Mouse (Mus musculus): ENCODE results near the gene Slc35f5. TPM values are rescaled to one million over a fixed set of nuclear protein-coding genes. Genes with fewer than 3 reads are reported as not detected.
"Not testable (repeated sequence)": the region's sequence is repeated elsewhere in the genome, so short reads cannot be mapped to it uniquely, and the experiment has no call there.

Slc35f5 gene
- polyA plus RNA-seq, 2 experiments: 45.6 to 60.4 TPM

- ATAC-seq (ENCODE audit: low FRiP score, low read depth): 0 out of 2 replicates have a peak, but pooled peaks have one; percentile 41
- H3K9ac ChIP-seq (ENCODE audit: low read depth, low read length, severe bottlenecking): no peak overlapping the region
- no peaks in the 10 kb centered on the region for H3K27me3 ChIP-seq (ENCODE audit: control insufficient read depth, insufficient read depth, low read length)
- H3K36me3 ChIP-seq (ENCODE audit: control insufficient read depth, insufficient read depth, low read length): no peaks in the 10 kb centered on the region
- no peak overlapping the region for H3K27ac ChIP-seq (replicated peaks; ENCODE audit: low read depth, low read length)
- WGBS: 38% methylated on average over 7 of the region's 7 CpGs
- H3K4me3 ChIP-seq (replicated peaks; ENCODE audit: low read length): no peak overlapping the region
- peaks cover 5% of the 10 kb centered on the region for H3K4me1 ChIP-seq (ENCODE audit: control insufficient read depth, insufficient read depth, low read length)
- H3K9me3 ChIP-seq (ENCODE audit: control insufficient read depth, low read length): no peaks in the 10 kb centered on the region
- no peak for TF ChIP-seq POLR2A (IDR thresholded peaks at IDR 0.05; ENCODE audit: borderline replicate concordance, extremely low read depth, insufficient read depth, insufficient read length)
- DNase-seq (ENCODE audit: low spot score): peak; percentile 38
- no peak overlapping the region for H3K4me2 ChIP-seq (replicated peaks; ENCODE audit: low read depth, low read length, severe bottlenecking)
Measured at GRCm38 (mm10) chr1:125525965-125526665, 34.3 kb upstream of the Slc35f5 start.

DNA sequence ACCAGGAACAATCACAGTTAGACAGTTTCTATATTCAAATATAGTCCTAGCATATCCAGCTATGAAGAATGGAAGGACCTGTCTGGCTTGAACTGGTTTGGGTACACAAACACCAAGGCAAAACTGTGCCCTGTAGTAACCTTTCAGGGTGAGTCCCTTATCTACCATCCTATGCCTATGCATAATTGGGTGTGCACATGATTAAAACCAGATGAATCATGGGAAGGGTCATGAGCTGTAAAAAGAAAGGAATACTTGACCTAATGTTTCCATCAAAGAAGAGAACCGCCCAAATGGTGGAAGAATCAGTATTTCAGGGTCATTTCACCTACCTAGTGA is 33.8 kb upstream of the Slc35f5 start:
- WGBS: 83% methylated on average over 1 of the region's 1 CpGs
- H3K36me3 ChIP-seq (ENCODE audit: control insufficient read depth, insufficient read depth, low read length): no peaks in the 10 kb centered on the region
- TF ChIP-seq POLR2A (IDR thresholded peaks at IDR 0.05; ENCODE audit: borderline replicate concordance, extremely low read depth, insufficient read depth, insufficient read length): no peak
- DNase-seq (ENCODE audit: low spot score) (no peak), ATAC-seq (ENCODE audit: low FRiP score, low read depth) (no peak)
- peaks cover 5% of the 10 kb centered on the region for H3K4me1 ChIP-seq (ENCODE audit: control insufficient read depth, insufficient read depth, low read length)
- H3K9ac ChIP-seq (ENCODE audit: low read depth, low read length, severe bottlenecking): no peak overlapping the region
- H3K27ac ChIP-seq (replicated peaks; ENCODE audit: low read depth, low read length): no peak overlapping the region
- H3K4me3 ChIP-seq (replicated peaks; ENCODE audit: low read length): no peak overlapping the region
- H3K27me3 ChIP-seq (ENCODE audit: control insufficient read depth, insufficient read depth, low read length): no peaks in the 10 kb centered on the region
- H3K9me3 ChIP-seq (ENCODE audit: control insufficient read depth, low read length): no peaks in the 10 kb centered on the region
- no peak overlapping the region for H3K4me2 ChIP-seq (replicated peaks; ENCODE audit: low read depth, low read length, severe bottlenecking)

- Histone ChIP-seq H3K27ac (replicated peaks; ENCODE audit: low read depth, low read length) (no peak overlapping the region), H3K9ac (ENCODE audit: low read depth, low read length, severe bottlenecking) (no peak overlapping the region), H3K4me3 (replicated peaks; ENCODE audit: low read length) (no peak overlapping the region), H3K4me1 (ENCODE audit: control insufficient read depth, insufficient read depth, low read length) (peaks cover 5% of the 10 kb centered on the region), H3K4me2 (replicated peaks; ENCODE audit: low read depth, low read length, severe bottlenecking) (no peak overlapping the region), H3K36me3 (ENCODE audit: control insufficient read depth, insufficient read depth, low read length) (no peaks in the 10 kb centered on the region), H3K27me3 (ENCODE audit: control insufficient read depth, insufficient read depth, low read length) (no peaks in the 10 kb centered on the region), H3K9me3 (ENCODE audit: control insufficient read depth, low read length) (no peaks in the 10 kb centered on the region)
- no peak for TF ChIP-seq POLR2A (IDR thresholded peaks at IDR 0.05; ENCODE audit: borderline replicate concordance, extremely low read depth, insufficient read depth, insufficient read length)
- DNase-seq (ENCODE audit: low spot score): no peak
- no peak for ATAC-seq (ENCODE audit: low FRiP score, low read depth)
- WGBS: 73% methylated on average over 3 of the region's 3 CpGs
Measured at GRCm38 (mm10) chr1:125527364-125527763, 33.0 kb upstream of the Slc35f5 start.

- not testable (repeated sequence) for H3K4me1 ChIP-seq (ENCODE audit: control insufficient read depth, insufficient read depth, low read length); H3K9me3 ChIP-seq (ENCODE audit: control insufficient read depth, low read length); H3K9ac ChIP-seq (ENCODE audit: low read depth, low read length, severe bottlenecking); H3K27me3 ChIP-seq (ENCODE audit: control insufficient read depth, insufficient read depth, low read length); H3K4me2 ChIP-seq (replicated peaks; ENCODE audit: low read depth, low read length, severe bottlenecking); H3K4me3 ChIP-seq (replicated peaks; ENCODE audit: low read length); H3K36me3 ChIP-seq (ENCODE audit: control insufficient read depth, insufficient read depth, low read length); H3K27ac ChIP-seq (replicated peaks; ENCODE audit: low read depth, low read length)
- 50% methylated on average over 10 of the region's 10 CpGs for WGBS
- DNase-seq (ENCODE audit: low spot score) (peak; percentile 5), ATAC-seq (ENCODE audit: low FRiP score, low read depth) (peak; percentile 83)
Measured at GRCm38 (mm10) chr1:125533180-125533912, 27.0 kb upstream of the Slc35f5 start.

DNA sequence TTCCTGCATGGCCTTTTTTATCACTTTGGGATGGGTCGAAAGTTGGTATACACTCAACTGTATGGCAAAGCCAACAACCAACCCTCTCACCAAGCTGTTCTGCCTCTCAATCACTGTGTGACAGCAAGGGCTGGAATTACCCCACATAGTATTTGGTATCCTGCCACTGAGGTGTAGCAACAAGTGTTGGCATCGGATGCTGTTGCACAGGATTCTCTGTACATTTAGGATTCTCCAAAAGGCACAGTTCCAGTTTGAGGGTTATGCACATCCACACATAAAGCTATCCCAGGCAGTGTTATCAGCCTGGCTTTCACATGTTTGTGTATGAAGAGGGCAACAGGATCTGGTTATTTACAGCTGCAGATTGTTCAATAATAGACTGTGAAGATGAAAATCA is 23.3 kb upstream of the Slc35f5 start:
- H3K4me2 ChIP-seq (replicated peaks; ENCODE audit: low read depth, low read length, severe bottlenecking): no peak overlapping the region
- 92% methylated on average over 2 of the region's 2 CpGs for WGBS
- TF ChIP-seq POLR2A (IDR thresholded peaks at IDR 0.05; ENCODE audit: borderline replicate concordance, extremely low read depth, insufficient read depth, insufficient read length): no peak
- H3K9me3 ChIP-seq (ENCODE audit: control insufficient read depth, low read length): no peaks in the 10 kb centered on the region
- no peaks in the 10 kb centered on the region for H3K36me3 ChIP-seq (ENCODE audit: control insufficient read depth, insufficient read depth, low read length)
- no peak overlapping the region for H3K9ac ChIP-seq (ENCODE audit: low read depth, low read length, severe bottlenecking)
- no peak for ATAC-seq (ENCODE audit: low FRiP score, low read depth)
- H3K27me3 ChIP-seq (ENCODE audit: control insufficient read depth, insufficient read depth, low read length): no peaks in the 10 kb centered on the region
- no peak overlapping the region for H3K27ac ChIP-seq (replicated peaks; ENCODE audit: low read depth, low read length)
- peaks cover 2% of the 10 kb centered on the region for H3K4me1 ChIP-seq (ENCODE audit: control insufficient read depth, insufficient read depth, low read length)
- H3K4me3 ChIP-seq (replicated peaks; ENCODE audit: low read length): no peak overlapping the region
- no peak for DNase-seq (ENCODE audit: low spot score)

Measured in limb, embryonic 14.5 days (tissue).